Mouse (Mus musculus) gastrocnemius, postnatal 25 days (tissue): ENCODE results near the gene Fndc9. TPM values are rescaled to one million over a fixed set of nuclear protein-coding genes. Genes with fewer than 3 reads are reported as not detected.
A peak's percentile ranks its signal among the peaks of the same experiment; 100 is the strongest.

Source experiments
- DNase-seq: peaks from one replicate; pipeline ENCODE4 v3.0.0; 2022
- total RNA-seq, 2 experiments: library from RNA; stranded (reverse); gene quantifications; 1 replicate in 1 of 2; 2 replicates in 1 of 2; pipeline ENCODE4 v1.2.3; 2021

Fndc9 gene
- total RNA-seq, 2 experiments from 2014 or later, result not detected

- DNase-seq, result no peak
Observed at GRCm38 (mm10) chr11:46233966-46234365, 1.4 kb upstream of the Fndc9 start.

DNA sequence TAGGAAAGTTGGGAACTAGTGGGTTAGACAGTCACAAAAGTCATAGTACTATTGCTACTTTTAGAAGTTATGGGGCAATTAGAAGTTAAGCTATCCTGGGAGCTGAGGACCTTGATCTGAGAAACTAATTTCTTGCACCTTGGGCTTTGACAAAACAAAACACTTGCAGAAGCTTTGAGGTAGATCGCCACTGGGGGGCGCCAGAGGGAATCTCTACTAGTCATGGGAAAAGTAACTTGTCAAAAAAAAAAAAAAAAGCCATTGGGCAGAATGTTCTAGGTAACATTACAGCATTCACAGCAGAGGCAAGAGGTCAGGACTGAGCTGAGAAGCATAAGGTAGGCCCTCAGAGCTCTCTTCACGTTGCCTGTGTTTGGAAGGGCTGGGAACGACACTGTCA lies 1.6 kb downstream of the Fndc9 start:
- no peak for DNase-seq

DNA sequence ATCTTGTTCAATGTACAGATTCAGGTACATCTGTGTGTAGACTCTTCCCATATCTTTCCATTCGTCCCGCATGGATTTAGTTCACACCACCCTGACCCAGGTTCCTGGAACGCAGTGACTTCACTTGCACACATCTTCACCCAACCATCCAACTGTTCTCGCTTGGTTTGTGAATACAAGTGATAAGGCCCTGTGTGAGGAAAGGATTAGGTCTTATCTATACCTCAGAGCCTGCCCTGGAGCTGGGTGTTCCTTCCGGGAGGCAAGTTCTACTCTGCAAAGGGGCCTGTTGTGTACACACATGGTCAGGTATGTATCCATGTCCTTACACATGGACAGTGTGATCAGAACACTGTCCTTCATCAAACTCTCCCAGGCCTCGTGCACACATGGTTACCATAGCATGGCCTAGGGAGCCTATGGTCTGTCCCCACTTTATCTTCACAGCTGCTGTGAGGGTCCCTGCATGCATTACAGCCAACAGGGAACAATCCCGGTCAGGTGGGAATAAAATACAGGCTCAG lies 5.9 kb downstream of the Fndc9 start:
- DNase-seq, result no peak

GRCm38 (mm10) chr11:46241985-46242384 lies 6.7 kb downstream of the Fndc9 start:
- no peak for DNase-seq

DNA sequence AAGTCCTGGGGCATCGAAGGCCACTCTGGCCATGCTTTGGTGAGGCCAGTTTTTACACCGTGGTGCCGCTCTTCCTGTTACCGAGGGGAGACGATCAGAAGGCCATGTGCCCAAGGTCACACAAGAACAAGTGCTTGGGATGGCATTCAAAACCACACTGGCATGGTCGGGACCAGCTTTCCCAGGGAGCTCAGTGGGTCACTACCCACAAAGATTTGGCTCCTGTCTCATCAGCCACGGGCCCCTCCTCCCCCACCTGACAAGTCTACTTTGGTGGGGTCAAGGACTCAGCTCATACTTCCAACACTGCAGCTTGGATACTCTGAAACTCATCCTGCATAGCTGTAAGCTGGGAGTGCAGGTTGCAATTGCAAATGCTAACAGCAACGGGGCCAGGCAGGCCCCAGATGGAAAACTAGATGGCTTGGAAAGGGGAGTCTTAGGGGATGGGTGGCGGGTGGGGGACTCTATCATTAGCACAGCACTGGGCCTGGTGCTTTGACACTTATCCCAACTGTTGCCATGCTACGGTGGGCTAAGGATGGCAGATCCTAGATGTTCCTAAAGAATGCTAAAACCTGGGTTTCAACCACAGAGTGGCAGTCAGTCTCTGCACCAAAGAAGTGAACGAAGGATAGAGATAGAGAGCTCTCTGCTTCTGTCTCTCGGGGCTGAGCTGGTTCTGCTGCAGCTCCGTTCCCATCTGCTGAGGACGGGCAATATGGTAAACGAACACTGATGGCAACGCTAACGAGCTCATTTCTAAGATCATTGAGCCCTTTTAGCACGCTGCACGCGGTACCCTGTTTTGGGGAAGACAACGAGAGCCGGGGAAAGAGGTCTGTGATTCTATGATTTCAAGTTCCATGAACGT lies 9.6 kb downstream of the Fndc9 start:
- DNase-seq, result no peak

- no peak for DNase-seq
Observed at GRCm38 (mm10) chr11:46245926-46246325, 10.6 kb downstream of the Fndc9 start.

DNA sequence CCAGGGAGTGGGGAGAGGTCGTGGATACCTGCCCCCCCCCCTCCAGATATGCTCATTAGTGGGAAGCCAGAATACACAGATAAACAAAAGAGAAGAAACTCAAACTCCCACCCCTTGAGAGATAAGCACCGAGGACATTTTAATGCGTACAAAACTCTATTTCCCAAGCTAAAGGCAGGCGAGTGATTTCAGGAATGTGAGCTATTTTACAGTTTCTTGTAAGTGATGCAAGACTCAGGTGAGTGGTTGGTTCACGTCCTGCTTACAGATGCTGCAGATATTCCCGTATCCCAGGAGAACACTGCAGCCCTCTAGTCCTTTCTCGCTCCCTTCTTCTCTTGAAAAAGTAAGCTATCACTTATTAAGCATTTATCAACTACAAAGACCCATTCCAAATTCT lies 11.1 kb downstream of the Fndc9 start:
- DNase-seq, result no peak

- DNase-seq, result no peak
Observed at GRCm38 (mm10) chr11:46248352-46248751, 13.0 kb downstream of the Fndc9 start.

- DNase-seq, result no peak
Observed at GRCm38 (mm10) chr11:46251994-46252393, 16.7 kb downstream of the Fndc9 start.

- no peak for DNase-seq
Observed at GRCm38 (mm10) chr11:46255291-46255690, 20.0 kb downstream of the Fndc9 start.

- DNase-seq, result no peak
Observed at GRCm38 (mm10) chr11:46258207-46258606, 22.9 kb downstream of the Fndc9 start.

- DNase-seq, result no peak
Observed at GRCm38 (mm10) chr11:46258749-46259148, 23.4 kb downstream of the Fndc9 start.

GRCm38 (mm10) chr11:46262854-46263253 lies 27.5 kb downstream of the Fndc9 start:
- DNase-seq, result no peak

DNA sequence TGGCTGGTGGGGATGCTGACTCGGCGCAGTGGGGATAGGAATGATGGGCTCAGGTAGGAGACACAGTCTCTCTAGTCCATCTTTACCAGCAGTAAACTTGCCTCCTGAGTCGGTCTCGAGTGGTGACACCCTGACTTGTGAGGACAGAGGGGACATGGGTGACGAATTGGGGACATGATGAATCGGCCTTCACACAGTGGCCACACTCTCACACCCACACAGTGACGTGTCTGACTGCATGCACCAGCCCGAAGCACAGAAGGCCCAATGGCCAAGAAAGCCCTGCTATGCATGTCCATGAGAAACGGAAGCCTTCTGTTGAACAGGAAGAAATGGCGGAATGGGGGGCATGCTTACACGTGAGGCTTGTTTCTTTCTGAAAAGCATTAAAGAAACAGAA lies 28.0 kb downstream of the Fndc9 start:
- DNase-seq, result no peak

DNA sequence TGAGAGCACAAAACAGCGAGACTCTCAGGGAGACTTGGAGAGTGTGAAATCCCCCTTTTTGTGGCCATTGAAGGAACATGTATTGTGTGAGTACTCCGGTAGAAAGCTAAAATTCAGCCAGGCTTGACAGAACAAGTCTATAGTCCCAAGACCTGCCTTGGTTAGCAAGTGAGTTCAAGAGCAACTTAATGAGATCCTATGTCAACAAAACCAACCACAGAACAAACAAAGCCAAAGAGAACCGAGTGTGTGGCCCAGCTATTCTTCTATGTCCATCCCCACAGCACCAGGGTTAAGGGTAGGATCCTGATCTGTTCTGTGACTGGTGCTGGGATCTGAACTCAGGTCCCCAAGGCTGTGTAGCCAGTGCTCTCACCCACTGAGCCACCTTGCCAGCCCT lies 29.3 kb downstream of the Fndc9 start:
- DNase-seq, result no peak

DNA sequence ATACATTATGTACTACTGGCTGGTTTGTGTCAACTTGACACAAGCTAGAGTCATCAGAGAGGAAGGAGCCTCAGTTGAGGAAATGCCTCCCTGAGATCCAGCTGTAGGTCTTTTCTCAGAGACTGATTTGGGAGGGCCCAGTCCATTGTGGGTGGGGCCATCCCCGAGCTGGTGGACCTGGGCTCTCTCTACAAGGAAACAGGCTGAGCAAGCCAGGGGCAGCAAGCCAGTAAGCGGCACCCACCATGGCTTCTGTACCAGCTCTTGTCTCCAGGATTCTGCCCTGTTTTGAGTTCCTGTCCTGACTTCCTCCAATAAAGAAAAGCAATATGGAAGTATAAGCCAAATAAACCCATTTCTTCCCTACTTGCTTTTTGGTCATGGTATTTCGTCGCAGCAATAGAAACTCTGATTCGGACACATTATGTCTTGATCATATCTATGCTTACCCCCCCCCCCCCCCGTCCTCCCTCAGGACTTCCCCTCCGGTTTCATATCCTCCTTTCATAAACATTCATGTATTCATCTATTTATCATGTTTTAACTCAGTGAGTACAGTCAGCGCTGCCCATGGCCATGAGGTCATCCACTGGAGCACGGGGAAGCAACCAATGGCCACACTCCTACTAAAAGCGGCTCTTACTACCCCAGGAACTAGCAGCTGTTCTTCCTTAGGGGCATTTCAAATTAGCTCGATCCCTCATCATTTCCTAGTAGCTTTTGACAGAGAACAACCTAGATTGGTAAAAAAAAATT lies 29.9 kb downstream of the Fndc9 start:
- DNase-seq, result no peak

GRCm38 (mm10) chr11:46268991-46269390 lies 33.7 kb downstream of the Fndc9 start:
- no peak for DNase-seq

DNA sequence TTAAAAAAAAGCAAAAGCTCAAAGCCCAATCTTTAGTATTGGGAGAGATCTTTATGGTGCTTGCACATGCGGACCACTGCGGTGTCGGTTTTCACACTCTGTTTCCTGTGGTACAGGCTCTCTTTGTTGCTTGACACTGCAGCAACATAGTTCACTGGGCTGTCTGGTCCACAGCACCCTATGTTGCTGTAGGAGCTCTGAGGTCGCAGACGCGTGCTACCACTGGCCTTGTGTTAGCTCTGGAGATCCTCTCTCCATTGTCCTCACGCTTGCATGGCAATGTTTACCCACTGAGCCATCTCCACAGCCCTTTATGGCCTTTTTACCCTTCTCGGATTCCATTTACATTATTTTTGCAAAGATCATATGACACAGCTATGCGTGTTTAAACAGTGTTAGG lies 34.1 kb downstream of the Fndc9 start:
- DNase-seq, result no peak

- DNase-seq, result no peak
Observed at GRCm38 (mm10) chr11:46269893-46270292, 34.6 kb downstream of the Fndc9 start.

GRCm38 (mm10) chr11:46272058-46272681 lies 36.8 kb downstream of the Fndc9 start:
- DNase-seq, result no peak

GRCm38 (mm10) chr11:46273969-46274368 lies 38.6 kb downstream of the Fndc9 start:
- DNase-seq, result no peak

GRCm38 (mm10) chr11:46275302-46275701 lies 40.0 kb downstream of the Fndc9 start:
- DNase-seq, result peak; percentile 49

DNA sequence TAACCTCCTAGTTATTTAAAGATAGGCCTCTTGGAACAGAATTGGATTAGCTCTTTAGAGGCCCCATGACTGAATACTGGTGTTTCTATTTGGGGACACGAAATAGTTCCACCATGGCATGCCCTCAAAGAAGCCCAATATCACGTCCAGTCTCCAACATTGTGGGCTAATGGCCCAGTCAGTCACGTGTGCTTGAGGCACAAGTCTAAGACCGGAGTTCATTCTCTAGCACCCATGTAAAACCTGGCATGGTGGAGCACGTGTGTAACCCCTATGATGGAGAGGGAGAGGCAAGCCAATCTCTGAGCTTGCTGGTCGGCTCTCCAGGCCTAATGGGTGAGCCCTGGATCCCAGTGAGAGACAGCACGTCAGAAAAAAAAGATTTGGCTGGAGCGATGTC lies 40.8 kb downstream of the Fndc9 start:
- no peak for DNase-seq
